Comparison of ENCODE assay signal across 8 mouse cellular contexts in genomic region chr7:57591578-57592431, GRCm38 (mm10).
DNase-seq lines count a peak whose midpoint lies in the region; ATAC-seq lines count a peak whose summit lies in the region.

No protein-coding gene starts in this region.

- intact Hi-C loops in heart, postnatal 10 days (cut with DNase I) = no loop called here

- peak; percentile 58 for DNase-seq in ES-CJ7 (ENCODE audit: low read depth, low spot score)
- DNase-seq in adrenal gland, adult 18-20 months (ENCODE audit: low spot score in 2 of 2) = peak; percentile 54 to 63
- peak; percentile 74 for DNase-seq in embryo, embryonic 9.5 days (ENCODE audit: extremely low spot score)
- peak; percentile 49 to 64 for DNase-seq in heart, postnatal 10 days
- peak; percentile 84 to 85 for DNase-seq in kidney, postnatal 4 days
- DNase-seq in right cerebral cortex, postnatal 14 days = peak; percentile 40

- peak; percentile 48; the same call in 1 of the 2 replicates for ATAC-seq in megakaryocyte progenitor cell, adult 5-6 weeks (replicated peaks; ENCODE audit: poor library complexity)
- no peak for ATAC-seq in erythroid progenitor cell, adult 5-6 weeks (replicated peaks; ENCODE audit: low FRiP score, poor library complexity, severe bottlenecking)
